Mouse (Mus musculus) intestine, embryonic 14.5 days (tissue): ENCODE results near the gene Thsd7a. TPM values are rescaled to one million over a fixed set of nuclear protein-coding genes. Genes with fewer than 3 reads are reported as not detected.

Source experiments
- ATAC-seq: fragments of 200-750 bp; cut with Nextera tagmentation; replicated peaks from 2 replicates; pipeline ENCODE4 v1.8.0; 2017; ENCODE audit warnings: low read depth, moderate number of reproducible peaks, moderate TSS enrichment, moderate library complexity; ENCODE audit not compliant: low FRiP score, low TSS enrichment
- DNase-seq: peaks from one replicate; pipeline ENCODE4 v3.0.0-alpha.2; 2018; ENCODE audit warnings: low spot score
- H3K27ac ChIP-seq: fragments of 300-500 bp; sonication (generic); 2 replicates; pipeline ENCODE4 v1.5.1; 2014; ENCODE audit warnings: low read depth, mild to moderate bottlenecking, control low read depth
- H3K27me3 ChIP-seq: fragments of 300-500 bp; sonication (generic); replicated peaks from 2 replicates; pipeline ENCODE4 v1.6.1; 2014; ENCODE audit warnings: low read length, control low read depth; ENCODE audit not compliant: control insufficient read depth, insufficient read depth
- H3K36me3 ChIP-seq: fragments of 300-500 bp; sonication (generic); 2 replicates; pipeline ENCODE4 v1.6.1; 2014; ENCODE audit warnings: low read length, control low read depth; ENCODE audit not compliant: control insufficient read depth, insufficient read depth
- H3K4me1 ChIP-seq: fragments of 300-500 bp; sonication (generic); replicated peaks from 2 replicates; pipeline ENCODE4 v1.6.1; 2014; ENCODE audit warnings: low read length, control low read depth, mixed read lengths; ENCODE audit not compliant: control insufficient read depth, insufficient read depth
- H3K4me2 ChIP-seq: fragments of 300-500 bp; sonication (generic); 2 replicates; pipeline ENCODE4 v1.6.1; 2014; ENCODE audit warnings: low read length
- H3K4me3 ChIP-seq: fragments of 300-500 bp; sonication (generic); 2 replicates; pipeline ENCODE4 v1.5.1; 2014; ENCODE audit warnings: low read depth, low read length, control low read depth, mixed read lengths
- H3K9ac ChIP-seq: fragments of 300-500 bp; sonication (generic); 2 replicates; pipeline ENCODE4 v1.6.1; 2014; ENCODE audit warnings: mild to moderate bottlenecking, low read length
- H3K9me3 ChIP-seq: fragments of 300-500 bp; sonication (generic); 2 replicates; pipeline ENCODE4 v1.6.1; 2016; ENCODE audit warnings: low read length, control low read depth; ENCODE audit not compliant: control insufficient read depth
- WGBS: fragments of 180-500 bp; shearing (Covaris S2); extraction: QIAGEN DNeasy Blood & Tissue Kit; methylation state at CpG from one replicate; pipeline ENCODE4 v1.1.7; 2014; 5-methylcytosine and 5-hydroxymethylcytosine counted together
- polyA plus RNA-seq: library from polyadenylated mRNA; unstranded; fragments of >200 nt; fragmentation: Nextera tagmentation; extraction: Ambion mirVana; gene quantifications from 2 replicates; pipeline ENCODE4 v1.2.1, GENCODE M21; 2014

Gene Thsd7a
- polyA plus RNA-seq, 1 experiment from 2014 or later: 6.0 TPM

- no peak for ATAC-seq
- WGBS: 69% methylated on average over 2 of the region's 2 CpGs
- no peaks in the 10 kb centered on the region for H3K36me3 ChIP-seq
- no peak overlapping the region for H3K4me3 ChIP-seq
- H3K4me1 ChIP-seq: no peaks in the 10 kb centered on the region
- H3K27me3 ChIP-seq: no peaks in the 10 kb centered on the region
- DNase-seq: no peak
- H3K27ac ChIP-seq: no peak overlapping the region
- no peaks in the 10 kb centered on the region for H3K9me3 ChIP-seq
- H3K9ac ChIP-seq: no peak overlapping the region
- no peak overlapping the region for H3K4me2 ChIP-seq
These were observed 146.3 kb downstream of the Thsd7a start for GRCm38 (mm10) chr6:12602927-12603326.

DNA sequence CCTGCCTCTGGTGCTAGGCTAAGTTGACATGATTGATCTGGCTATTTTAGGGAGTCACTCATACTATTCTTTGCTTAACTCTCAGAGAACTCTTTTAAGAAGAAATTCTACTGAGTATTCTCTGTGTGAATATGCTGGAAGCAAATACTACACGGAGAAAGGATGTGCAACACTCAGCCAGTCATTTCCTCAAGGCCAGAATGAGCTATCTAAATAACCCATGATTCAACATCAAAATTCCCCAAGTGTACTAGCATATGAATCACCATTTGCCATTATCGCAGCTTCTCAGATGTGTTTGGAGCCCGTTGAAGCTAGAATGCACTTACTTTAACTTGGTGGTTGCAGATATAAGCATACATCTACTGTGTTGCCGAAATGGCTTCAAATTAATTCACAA, 147.0 kb downstream of the Thsd7a start:
- Histone ChIP-seq H3K9me3 (no peaks in the 10 kb centered on the region), H3K27ac (no peak overlapping the region), H3K4me2 (no peak overlapping the region), H3K36me3 (no peaks in the 10 kb centered on the region), H3K9ac (no peak overlapping the region), H3K4me3 (no peak overlapping the region), H3K4me1 (no peaks in the 10 kb centered on the region), H3K27me3 (no peaks in the 10 kb centered on the region)
- no peak for DNase-seq
- ATAC-seq: no peak
- WGBS: 86% methylated on average over 4 of the region's 4 CpGs

DNA sequence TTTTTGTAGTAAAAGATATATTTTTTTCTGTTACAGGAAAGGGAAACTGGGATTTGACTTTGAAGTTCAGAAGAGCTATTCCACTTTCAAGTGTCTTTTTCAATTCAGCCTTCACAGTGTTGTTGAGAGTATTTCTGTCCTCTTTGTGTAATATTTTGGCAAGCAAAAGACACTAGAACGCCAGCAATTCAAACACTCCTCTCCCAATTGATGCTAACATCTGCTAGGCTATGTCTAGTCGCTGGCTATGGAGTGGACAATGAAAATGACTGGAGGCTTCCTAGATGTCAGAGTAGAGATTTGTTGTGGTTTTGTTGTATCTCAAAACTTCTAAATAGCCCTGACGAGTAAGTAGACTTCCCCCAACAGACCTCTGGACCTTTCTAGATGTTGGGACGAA, 164.8 kb downstream of the Thsd7a start:
- H3K4me1 ChIP-seq: no peaks in the 10 kb centered on the region
- no peak overlapping the region for H3K4me3 ChIP-seq
- no peaks in the 10 kb centered on the region for H3K36me3 ChIP-seq
- H3K27ac ChIP-seq: no peak overlapping the region
- no peaks in the 10 kb centered on the region for H3K9me3 ChIP-seq
- no peak overlapping the region for H3K4me2 ChIP-seq
- H3K9ac ChIP-seq: no peak overlapping the region
- no peaks in the 10 kb centered on the region for H3K27me3 ChIP-seq
- 89% methylated on average over 4 of the region's 4 CpGs for WGBS
- no peak for ATAC-seq
- no peak for DNase-seq

DNA sequence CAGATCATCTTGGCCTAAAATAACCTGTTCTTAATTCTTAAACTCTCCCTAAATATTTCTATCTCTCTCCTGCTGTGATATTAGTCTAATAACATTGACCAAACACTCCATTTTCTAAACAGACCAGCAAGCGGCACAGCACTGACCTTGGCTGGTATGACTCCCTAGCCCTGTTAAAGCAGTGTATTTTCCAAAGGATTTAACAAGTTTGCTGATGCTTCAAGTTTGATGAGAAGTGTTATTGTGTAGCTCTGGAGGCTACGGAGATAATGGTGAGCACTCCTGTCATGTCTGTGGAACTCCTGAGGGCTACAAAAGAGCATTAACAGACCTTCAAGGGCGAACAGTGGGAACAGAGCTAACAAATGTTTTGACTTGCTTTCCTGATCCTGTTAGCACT, 168.1 kb downstream of the Thsd7a start:
- H3K4me1 ChIP-seq: no peaks in the 10 kb centered on the region
- DNase-seq: no peak
- no peak overlapping the region for H3K4me3 ChIP-seq
- no peak for ATAC-seq
- H3K9me3 ChIP-seq: no peaks in the 10 kb centered on the region
- no peak overlapping the region for H3K9ac ChIP-seq
- WGBS: 30% methylated on average over 3 of the region's 3 CpGs
- no peak overlapping the region for H3K4me2 ChIP-seq
- H3K36me3 ChIP-seq: no peaks in the 10 kb centered on the region
- H3K27me3 ChIP-seq: no peaks in the 10 kb centered on the region
- H3K27ac ChIP-seq: no peak overlapping the region

DNA sequence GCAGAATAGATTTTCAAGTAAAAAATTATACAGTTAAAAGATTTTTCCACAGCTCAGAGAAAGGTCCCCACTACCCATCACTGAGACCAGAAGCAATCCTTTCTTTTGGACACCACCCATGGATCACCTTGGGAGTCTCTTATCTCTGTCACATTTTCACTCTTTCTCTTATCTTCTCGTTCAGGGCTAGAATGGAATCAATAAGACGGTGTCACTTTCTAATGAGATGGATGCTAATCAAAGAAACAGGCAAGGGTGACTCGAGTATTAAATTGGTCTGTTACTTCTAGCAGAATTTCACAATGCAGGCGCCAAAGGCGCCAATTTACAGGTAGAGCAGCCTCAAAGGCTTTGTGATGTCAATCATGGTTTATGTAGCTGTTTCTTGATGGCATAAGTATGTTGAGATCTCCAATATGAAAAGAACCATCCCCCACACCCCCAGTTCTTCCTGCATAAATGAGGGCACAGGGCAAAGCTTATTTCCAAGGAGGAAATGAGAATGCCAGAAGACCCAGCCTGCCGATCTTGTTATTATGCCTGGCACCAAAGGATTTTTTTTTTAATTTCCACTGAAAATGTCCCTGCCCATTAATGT, 173.5 kb downstream of the Thsd7a start:
- DNase-seq: no peak
- WGBS: 76% methylated on average over 6 of the region's 6 CpGs
- H3K9me3 ChIP-seq: no peaks in the 10 kb centered on the region
- H3K27ac ChIP-seq: no peak overlapping the region
- no peak overlapping the region for H3K4me2 ChIP-seq
- H3K27me3 ChIP-seq: no peaks in the 10 kb centered on the region
- no peaks in the 10 kb centered on the region for H3K36me3 ChIP-seq
- no peaks in the 10 kb centered on the region for H3K4me1 ChIP-seq
- no peak overlapping the region for H3K9ac ChIP-seq
- no peak for ATAC-seq
- H3K4me3 ChIP-seq: no peak overlapping the region

- no peak for DNase-seq
- WGBS: 82% methylated on average over 5 of the region's 5 CpGs
- H3K4me1 ChIP-seq: no peaks in the 10 kb centered on the region
These were observed 177.0 kb downstream of the Thsd7a start for GRCm38 (mm10) chr6:12572202-12572601.

GRCm38 (mm10) chr6:12565136-12565535, 184.1 kb downstream of the Thsd7a start:
- no peak overlapping the region for H3K9ac ChIP-seq
- no peaks in the 10 kb centered on the region for H3K4me1 ChIP-seq
- H3K27ac ChIP-seq: no peak overlapping the region
- H3K4me2 ChIP-seq: no peak overlapping the region
- DNase-seq: no peak
- no peaks in the 10 kb centered on the region for H3K27me3 ChIP-seq
- no peak for ATAC-seq
- H3K36me3 ChIP-seq: no peaks in the 10 kb centered on the region
- 74% methylated on average over 4 of the region's 4 CpGs for WGBS
- no peak overlapping the region for H3K4me3 ChIP-seq
- no peaks in the 10 kb centered on the region for H3K9me3 ChIP-seq

More at GRCm38 (mm10) chr6:12572202-12572601, 177.0 kb downstream of the Thsd7a start:
- no peak overlapping the region for H3K27ac ChIP-seq
- no peak overlapping the region for H3K9ac ChIP-seq
- no peak overlapping the region for H3K4me3 ChIP-seq
- H3K36me3 ChIP-seq: no peaks in the 10 kb centered on the region
- no peak overlapping the region for H3K4me2 ChIP-seq
- ATAC-seq: no peak
- no peaks in the 10 kb centered on the region for H3K27me3 ChIP-seq
- H3K9me3 ChIP-seq: no peaks in the 10 kb centered on the region

GRCm38 (mm10) chr6:12562336-12562735, 186.9 kb downstream of the Thsd7a start:
- Histone ChIP-seq H3K9ac (no peak overlapping the region), H3K9me3 (no peaks in the 10 kb centered on the region), H3K4me3 (no peak overlapping the region), H3K27me3 (no peaks in the 10 kb centered on the region), H3K27ac (no peak overlapping the region), H3K4me1 (no peaks in the 10 kb centered on the region), H3K36me3 (no peaks in the 10 kb centered on the region), H3K4me2 (no peak overlapping the region)
- 87% methylated on average over 3 of the region's 3 CpGs for whole genome bisulfite sequencing
- no peak for ATAC-seq
- DNase-seq: no peak

GRCm38 (mm10) chr6:12560500-12560899, 188.7 kb downstream of the Thsd7a start:
- WGBS: 98% methylated on average over 2 of the region's 2 CpGs
- ATAC-seq: no peak
- Histone ChIP-seq H3K4me3 (no peak overlapping the region), H3K27me3 (no peaks in the 10 kb centered on the region), H3K4me2 (no peak overlapping the region), H3K4me1 (no peaks in the 10 kb centered on the region), H3K9me3 (no peaks in the 10 kb centered on the region), H3K36me3 (no peaks in the 10 kb centered on the region), H3K9ac (no peak overlapping the region), H3K27ac (no peak overlapping the region)
- DNase-seq: no peak
